Mouse (Mus musculus): ENCODE data around the gene Cyth2.

DNA sequence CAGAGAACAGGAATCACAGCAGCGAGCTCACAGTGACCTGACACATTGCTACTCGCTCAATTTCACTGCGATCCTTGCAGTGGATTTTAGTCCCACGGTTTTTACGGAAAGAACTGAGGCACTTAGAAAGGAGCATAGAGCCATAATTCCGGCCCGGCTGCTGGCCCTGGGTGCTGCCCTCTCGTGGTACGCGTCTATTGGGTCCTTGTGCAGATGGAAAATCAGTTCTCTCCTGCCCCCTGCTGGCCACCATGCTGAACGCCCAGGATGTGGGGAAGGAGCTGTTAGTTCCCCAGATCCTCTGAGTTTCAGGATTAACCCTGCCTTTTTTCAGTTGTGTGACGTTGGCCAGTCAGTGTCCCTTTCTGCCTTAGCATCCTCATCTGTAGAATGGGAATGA, 13.0 kb downstream of the Cyth2 start:
- TF ChIP-seq CTCF (IDR thresholded peaks at IDR 0.05; ENCODE audit: low read depth) (peak; percentile 100), EP300 (optimal IDR thresholded peaks at IDR 0.05) (no peak)
